Mouse (Mus musculus) Patski (cell line): ENCODE data around the gene Trp53inp2. TPM values are rescaled to one million over a fixed set of nuclear protein-coding genes. Genes with fewer than 3 reads are reported as not detected.

Experiments used
- ATAC-seq: fragments of 100-300 bp; one replicate; pipeline ENCODE4 v1.8.0; 2021
- CTCF ChIA-PET: fragments of 350-600 bp; sonication (Branson Sonifier 250); formaldehyde crosslinking; loops from one replicate; lab custom pipeline; 2022; ENCODE audit warnings: inconsistent platforms; lab: Charles Lee
- POLR2A ChIA-PET: fragments of 350-600 bp; sonication (Branson Sonifier 250); formaldehyde crosslinking; loops from one replicate; lab custom pipeline; 2022; ENCODE audit warnings: antibody characterized with exemption, inconsistent platforms; lab: Charles Lee
- DNase-seq: peaks from one replicate; pipeline ENCODE4 v3.0.0-alpha.2; 2011; ENCODE audit warnings: low read depth, low spot score
- H3K27me3 ChIP-seq: fragments of 371-371 bp; one replicate; pipeline ENCODE4 v1.5.1; 2021
- CTCF ChIP-seq: fragments of 100-300 bp; IDR thresholded peaks from one replicate; pipeline ENCODE4 v1.5.1; 2021
- in situ Hi-C: fragments of 300-500 bp; cut with MboI; formaldehyde crosslinking; loops from 3 replicates; pipeline ENCODE4 v1.11.1; 2018; ENCODE audit warnings: low pct_unique_long_range_greater_than_20kb, mixed read lengths
- polyA plus RNA-seq: library from polyadenylated mRNA; unstranded; gene quantifications from one replicate; pipeline ENCODE4 v1.2.3, GENCODE M21; 2021

Trp53inp2 gene
- polyA plus RNA-seq, 1 experiment from 2014 or later: 140 TPM

- ATAC-seq (no peak), DNase-seq (no peak)
- CTCF ChIA-PET: no interaction called here
- in situ Hi-C loops: no loop called here
- no peaks in the 10 kb centered on the region for H3K27me3 ChIP-seq
- POLR2A ChIA-PET: interaction anchor here (0.9 kb wide), 1 partner anchor 16 kb away, joined by 4 read pairs; no protein-coding TSS in a partner anchor
- peak; percentile 28 for TF ChIP-seq CTCF
These were observed 19.4 kb downstream of the Trp53inp2 start for GRCm38 (mm10) chr2:155400276-155400675.

GRCm38 (mm10) chr2:155401926-155402325 is 21.1 kb downstream of the Trp53inp2 start:
- no peak for TF ChIP-seq CTCF
- ATAC-seq: no peak
- H3K27me3 ChIP-seq: no peaks in the 10 kb centered on the region
- CTCF ChIA-PET: no interaction called here
- DNase-seq: no peak
- in situ Hi-C loops: no loop called here
- POLR2A ChIA-PET: no interaction called here

DNA sequence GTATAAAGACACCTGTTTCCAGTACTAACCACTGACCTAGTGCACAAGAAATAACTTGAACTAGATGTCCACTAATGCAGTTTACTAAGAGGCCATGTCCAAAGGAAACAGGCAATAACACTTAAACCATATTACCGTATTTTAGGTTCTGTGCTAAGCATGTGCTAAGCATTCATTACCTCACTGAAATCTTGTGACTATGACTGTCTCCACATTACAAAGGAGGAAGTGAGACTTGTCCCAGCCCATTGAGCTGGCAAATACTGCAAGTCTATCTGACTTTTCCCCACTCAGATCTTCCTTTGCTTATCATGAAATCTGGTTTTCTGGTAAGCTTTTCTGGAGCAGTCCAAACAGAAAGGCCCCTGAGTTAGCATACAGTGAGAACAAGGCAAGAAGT is 23.8 kb downstream of the Trp53inp2 start:
- ATAC-seq: no peak
- TF ChIP-seq CTCF: no peak
- H3K27me3 ChIP-seq: no peaks in the 10 kb centered on the region
- in situ Hi-C loops: no loop called here
- POLR2A ChIA-PET: no interaction called here
- CTCF ChIA-PET: interaction anchor here (1.2 to 1.9 kb wide), 5 partner anchors 9 to 65 kb away, joined by 3 to 9 read pairs (median 3); no protein-coding TSS in a partner anchor
- DNase-seq: no peak

GRCm38 (mm10) chr2:155420911-155421310 is 40.1 kb downstream of the Trp53inp2 start:
- no peaks in the 10 kb centered on the region for H3K27me3 ChIP-seq
- no peak for ATAC-seq
- DNase-seq: no peak
- CTCF ChIA-PET: no interaction called here
- TF ChIP-seq CTCF: no peak
- in situ Hi-C loops: no loop called here
- POLR2A ChIA-PET: no interaction called here

DNA sequence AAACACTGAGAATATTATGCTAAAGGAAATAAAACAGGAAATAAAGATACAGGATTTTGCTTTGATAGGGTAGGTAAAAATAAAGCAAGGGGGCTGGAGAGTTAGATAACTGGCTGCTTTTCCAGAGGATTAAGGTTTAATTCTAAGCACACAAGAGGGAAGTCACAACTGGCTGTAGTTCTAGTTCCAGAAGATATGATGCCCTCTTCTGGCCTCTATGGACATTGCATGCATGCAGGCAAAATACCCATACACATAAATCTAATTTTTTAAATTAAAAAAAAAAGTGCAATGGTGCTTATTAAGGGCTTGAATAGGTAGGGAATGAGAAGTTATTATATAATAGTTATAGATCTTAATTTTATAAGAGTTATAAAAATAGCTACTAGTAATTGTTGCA is 55.6 kb downstream of the Trp53inp2 start:
- DNase-seq: no peak
- peak; percentile 54 for TF ChIP-seq CTCF
- CTCF ChIA-PET: interaction anchor here (1.2 to 1.9 kb wide), 8 partner anchors 9 to 53 kb away, joined by 3 to 9 read pairs (median 6); no protein-coding TSS in a partner anchor

More for the DNA sequence above, 55.6 kb downstream of the Trp53inp2 start:
- in situ Hi-C loops: no loop called here
- POLR2A ChIA-PET: no interaction called here
- no peaks in the 10 kb centered on the region for H3K27me3 ChIP-seq
- no peak for ATAC-seq

Other genes starting within 250 kb of the Trp53inp2 start
- 51.0 TPM for gene Itch, start 247.6 kb upstream of the Trp53inp2 start, polyA plus RNA-seq
- gene Dynlrb1, start 144.5 kb upstream of the Trp53inp2 start, polyA plus RNA-seq: 316 TPM
- gene Map1lc3a, start 104.8 kb upstream of the Trp53inp2 start, polyA plus RNA-seq: 128 TPM
- gene Pigu, start 23.6 kb upstream of the Trp53inp2 start, polyA plus RNA-seq: 50.3 TPM
- 40.0 TPM for gene Ncoa6, start 92.8 kb downstream of the Trp53inp2 start, polyA plus RNA-seq
- gene Acss2, start 136.9 kb downstream of the Trp53inp2 start, polyA plus RNA-seq: 12.4 TPM
- gene Ggt7, start 137.2 kb downstream of the Trp53inp2 start, polyA plus RNA-seq: 27.0 TPM
- 43.2 TPM for gene Gss, start 211.8 kb downstream of the Trp53inp2 start, polyA plus RNA-seq
- gene Myh7b, start 230.2 kb downstream of the Trp53inp2 start, polyA plus RNA-seq: 0.19 TPM